Mouse (Mus musculus) adrenal gland, adult 8-10 months (tissue): Measurements from ENCODE around the gene Xrn2. TPM values are rescaled to one million over a fixed set of nuclear protein-coding genes. Genes with fewer than 3 reads are reported as not detected.
"Not testable (repeated sequence)": the region's sequence is repeated elsewhere in the genome, so short reads cannot be mapped to it uniquely, and the experiment has no call there.

Experiments used
- DNase-seq: peaks from one replicate; pipeline ENCODE4 v3.0.0; 2022
- total RNA-seq, 4 experiments: library from RNA; stranded (reverse); gene quantifications; 2 replicates each; pipeline ENCODE4 v1.2.4; 2022

The Xrn2 gene
- total RNA-seq: 10 to 100 TPM; 58.4 to 74.0 (median 61.9) TPM

DNA sequence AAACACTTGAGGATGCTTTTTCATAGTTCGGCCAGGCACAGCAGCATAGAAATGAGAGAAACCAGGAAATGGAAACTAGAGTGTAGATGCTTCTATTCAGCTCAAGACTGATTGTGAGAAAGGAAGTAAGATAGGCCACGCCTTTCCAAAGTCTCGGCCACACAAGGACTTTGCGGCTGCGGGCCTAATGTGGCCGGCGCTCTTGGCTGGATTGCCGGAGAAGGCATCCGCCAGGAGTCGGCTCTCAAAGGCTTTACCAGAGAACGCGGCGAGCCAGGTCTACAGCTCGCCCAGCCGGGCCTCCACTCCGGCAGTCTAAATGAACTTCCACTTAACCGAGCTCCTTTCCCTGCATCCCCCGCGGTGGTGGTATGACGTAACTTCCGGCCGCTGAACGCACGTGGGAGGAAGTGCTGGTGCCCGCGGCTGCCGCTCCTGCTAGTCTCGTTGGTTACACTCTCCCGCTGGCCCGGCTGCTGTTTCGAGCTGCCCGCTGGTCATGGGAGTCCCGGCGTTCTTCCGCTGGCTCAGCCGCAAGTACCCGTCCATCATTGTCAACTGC is at the start of gene Xrn2:
Xrn2 (plus strand) TSS at position 374 of the 562 bp plus-strand sequence.
- peak; percentile 94 for DNase-seq

DNA sequence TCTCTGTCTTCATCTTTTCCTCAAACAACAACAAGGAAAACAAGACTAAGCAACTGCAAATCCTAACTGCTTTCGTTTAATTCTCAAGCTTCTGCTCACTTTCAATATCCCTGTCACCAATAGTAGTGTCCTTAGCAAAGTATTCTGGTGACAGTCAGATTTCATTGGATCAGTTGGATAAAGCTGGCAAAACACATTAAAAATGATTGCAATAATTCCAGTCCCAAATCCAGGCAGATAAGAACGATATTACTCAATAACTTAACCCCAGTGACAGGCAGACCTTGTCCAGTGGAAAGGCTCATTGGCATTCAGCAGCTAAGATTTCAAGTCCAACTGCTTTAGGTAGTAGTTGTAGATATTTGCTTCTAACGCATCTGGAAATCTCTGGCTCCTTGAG is 37.8 kb upstream of the Xrn2 start:
- DNase-seq: no peak

GRCm38 (mm10) chr2:146975453-146976028 is 37.3 kb upstream of the Xrn2 start:
- DNase-seq: no peak

DNA sequence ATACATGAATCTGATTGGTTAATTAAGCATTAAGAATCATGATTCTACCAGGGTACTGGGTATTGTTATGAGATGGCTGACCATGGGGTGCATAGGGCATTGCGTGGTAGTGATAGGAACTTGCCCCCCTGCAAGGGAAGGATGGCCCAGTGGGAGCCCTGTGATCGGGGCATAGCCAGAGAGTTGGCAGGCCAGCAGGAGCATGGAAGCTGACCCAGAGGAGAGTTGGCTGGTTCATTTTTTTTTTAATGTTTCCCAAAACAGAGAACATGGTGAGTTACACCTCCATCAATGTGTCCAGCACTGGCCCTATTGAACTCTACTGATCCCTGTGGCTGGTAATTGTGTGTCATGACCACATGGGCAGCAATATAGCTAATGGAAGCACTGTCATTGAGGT is 30.0 kb upstream of the Xrn2 start:
- no peak for DNase-seq

DNA sequence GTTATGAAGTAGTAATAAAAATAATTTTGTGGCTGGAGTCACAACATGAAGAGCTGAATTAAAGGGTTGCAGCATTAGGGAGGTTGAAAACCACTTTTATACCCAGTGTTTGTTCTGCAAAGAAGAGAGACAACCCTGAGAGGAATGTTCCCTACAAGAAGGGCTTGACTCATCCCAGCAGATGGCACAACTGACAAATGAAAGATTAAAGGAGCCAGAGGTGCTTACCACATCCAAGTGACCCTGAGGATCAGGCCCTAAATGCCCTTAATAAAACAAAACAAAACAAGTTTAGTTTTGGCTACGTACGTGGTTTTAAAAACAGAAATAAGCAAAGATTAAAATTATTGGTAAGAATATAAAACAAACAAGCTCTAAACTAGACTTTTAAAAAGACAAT is 28.0 kb upstream of the Xrn2 start:
- peak; percentile 54 for DNase-seq

DNA sequence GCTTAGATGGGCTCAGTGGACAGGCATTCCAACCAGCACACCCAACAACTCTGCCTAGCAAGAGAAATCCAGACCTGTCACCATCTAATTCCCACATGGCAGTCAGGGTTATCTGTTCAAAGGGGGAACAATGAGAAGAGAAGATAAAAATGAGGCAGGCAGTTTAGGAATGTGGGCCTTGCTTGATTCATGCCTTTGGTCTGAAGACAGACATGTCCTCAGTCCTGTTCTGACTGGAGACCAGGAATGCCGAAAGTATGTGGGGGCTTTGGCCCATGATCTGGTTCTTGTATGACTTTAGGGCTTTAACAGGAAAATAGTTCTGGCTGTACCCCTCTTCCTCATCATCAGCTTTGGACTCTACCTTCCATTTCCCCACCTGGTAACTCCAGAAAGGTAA is 27.0 kb upstream of the Xrn2 start:
- DNase-seq: no peak

- no peak for DNase-seq
These were observed 26.4 kb upstream of the Xrn2 start for GRCm38 (mm10) chr2:146986429-146986828.

DNA sequence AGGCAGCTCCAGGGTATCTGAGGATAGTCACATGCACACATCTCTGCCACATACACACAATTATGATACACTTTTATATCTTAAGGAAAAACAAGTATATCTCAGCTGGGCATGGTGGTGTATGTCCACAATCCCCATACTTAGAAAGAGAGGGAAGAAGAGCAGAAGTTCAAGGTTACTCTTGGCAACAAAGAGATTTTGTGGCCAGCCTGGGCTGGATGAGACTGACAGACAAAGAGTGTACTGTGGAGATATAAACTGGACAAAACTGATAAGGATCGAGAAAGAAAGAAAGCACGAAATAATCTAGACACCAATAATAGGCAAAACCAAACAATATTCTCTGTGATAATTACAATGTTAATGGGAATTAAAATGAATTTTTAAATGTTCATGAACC is 5.5 kb upstream of the Xrn2 start:
- DNase-seq: no peak

- DNase-seq: no peak
These were observed 3.7 kb upstream of the Xrn2 start for GRCm38 (mm10) chr2:147009084-147009483.

- no peak for DNase-seq
These were observed 2.7 kb upstream of the Xrn2 start for GRCm38 (mm10) chr2:147010141-147010540.

- no peak for DNase-seq
These were observed 1.8 kb upstream of the Xrn2 start for GRCm38 (mm10) chr2:147010952-147011351.

GRCm38 (mm10) chr2:147011474-147012140 is 1.2 kb upstream of the Xrn2 start:
- no peak for DNase-seq

GRCm38 (mm10) chr2:147012141-147012622 is 614 bp upstream of the Xrn2 start:
- no peak for DNase-seq

GRCm38 (mm10) chr2:147013194-147013969 is 586 bp downstream of the Xrn2 start:
- DNase-seq: peak; percentile 49

GRCm38 (mm10) chr2:147014101-147014886 is 1.5 kb downstream of the Xrn2 start:
- DNase-seq: no peak

DNA sequence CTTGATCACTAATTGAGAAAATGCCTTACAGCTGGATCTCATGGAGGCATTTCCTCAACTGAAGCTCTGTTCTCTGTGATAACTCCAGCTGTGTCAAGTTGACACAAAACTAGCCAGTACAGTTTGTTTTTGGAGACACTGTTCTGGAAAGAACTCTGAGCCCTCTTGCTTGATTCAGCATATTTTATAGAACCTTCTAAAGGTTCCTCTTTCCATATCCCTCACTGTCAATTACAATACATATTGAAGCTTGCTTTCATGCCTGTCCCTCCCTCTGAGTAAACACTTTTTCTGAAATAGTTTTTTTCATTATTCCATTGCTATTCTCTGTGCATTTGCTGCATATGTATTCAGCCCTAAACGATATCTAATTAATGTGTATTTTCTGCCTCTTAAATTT is 9.2 kb downstream of the Xrn2 start:
- not testable (repeated sequence) for DNase-seq

DNA sequence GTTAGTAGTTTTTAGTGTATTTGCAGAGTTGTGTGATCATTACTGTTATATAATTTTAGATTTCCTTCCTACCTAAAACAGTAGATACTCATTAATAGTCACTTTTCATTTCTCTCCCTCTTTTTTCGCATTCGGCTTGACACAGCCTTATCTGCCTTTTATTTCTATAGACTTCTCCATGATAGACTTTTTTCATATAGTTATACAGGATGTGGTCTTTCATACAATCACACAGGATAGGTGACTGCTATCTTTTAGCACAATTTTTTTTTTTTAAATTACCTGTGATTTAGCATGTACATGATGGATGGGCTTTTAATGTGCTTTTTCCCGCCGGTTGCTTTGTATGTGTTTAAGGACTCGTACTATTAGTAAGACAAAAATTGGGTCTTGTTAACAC is 10.3 kb downstream of the Xrn2 start:
- DNase-seq: no peak

GRCm38 (mm10) chr2:147023560-147023959 is 10.8 kb downstream of the Xrn2 start:
- no peak for DNase-seq

DNA sequence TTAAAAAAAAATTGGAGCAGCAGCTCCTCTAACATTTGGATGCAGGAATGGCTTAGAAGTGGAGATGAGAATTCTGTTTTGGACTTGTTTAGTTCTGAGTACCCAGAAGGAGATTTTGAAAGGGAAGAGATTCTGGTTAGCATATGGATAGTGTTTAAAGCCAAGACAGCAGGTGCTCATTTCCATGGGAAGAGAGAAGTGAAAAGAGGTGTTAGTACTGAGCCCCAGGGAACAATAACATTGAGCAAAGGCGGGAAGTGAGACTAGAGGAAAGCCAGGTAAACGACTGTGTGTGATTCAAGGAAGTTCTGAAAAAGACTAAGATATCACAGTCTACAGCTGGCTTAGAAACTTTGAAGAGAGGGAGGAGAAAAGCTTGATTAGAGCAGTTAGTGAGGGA is 20.3 kb downstream of the Xrn2 start:
- DNase-seq: no peak

DNA sequence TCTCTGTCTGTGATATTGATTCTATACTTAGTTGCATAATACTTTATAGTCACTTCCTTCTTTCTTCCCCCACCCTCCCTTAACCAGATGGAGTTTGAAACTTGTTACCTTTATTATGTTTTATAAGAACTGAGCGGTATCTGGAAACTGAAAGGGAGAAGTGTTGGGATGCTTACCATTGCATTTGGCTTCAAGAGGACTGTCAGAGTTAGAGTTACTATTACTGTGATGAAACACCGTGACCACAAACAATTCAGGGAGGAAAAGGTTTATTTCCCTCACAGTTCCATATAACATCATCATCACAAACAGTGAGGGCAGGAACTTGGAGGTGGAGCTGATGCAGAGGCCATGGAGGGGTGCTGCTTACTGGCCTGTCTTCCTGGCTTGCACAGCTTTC is 23.1 kb downstream of the Xrn2 start:
- no peak for DNase-seq

DNA sequence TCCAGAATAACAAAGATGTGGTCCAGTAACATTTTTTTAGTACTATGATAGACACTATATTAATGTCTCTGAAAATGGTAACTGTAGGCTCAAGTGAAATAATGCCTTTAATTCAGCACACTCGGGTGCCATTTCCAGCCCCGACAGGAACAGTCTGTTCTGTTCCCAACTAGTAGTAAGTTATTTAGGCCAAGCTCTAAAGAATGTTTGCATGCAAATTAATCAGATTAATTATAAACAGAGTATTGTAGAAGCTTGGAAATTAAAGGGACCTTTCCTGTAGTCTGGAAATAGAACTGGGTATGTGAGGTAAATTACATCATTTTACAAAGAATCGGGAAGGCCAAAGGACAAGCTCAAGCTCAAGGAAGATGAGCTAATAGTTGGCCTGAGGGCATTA is 34.3 kb downstream of the Xrn2 start:
- no peak for DNase-seq

GRCm38 (mm10) chr2:147053229-147053892 is 40.6 kb downstream of the Xrn2 start:
- no peak for DNase-seq
